Mouse (Mus musculus) forebrain, embryonic 11.5 days (tissue): ENCODE results near the gene Ms4a7. TPM values are rescaled to one million over a fixed set of nuclear protein-coding genes. Genes with fewer than 3 reads are reported as not detected.

Experiments used
- ATAC-seq: fragments of 200-750 bp; cut with Nextera tagmentation; replicated peaks from 2 replicates; pipeline ENCODE4 v1.8.0; 2017; ENCODE audit warnings: moderate TSS enrichment; ENCODE audit not compliant: low FRiP score
- DNase-seq: peaks from one replicate; pipeline ENCODE4 v3.0.0-alpha.2; 2017; ENCODE audit warnings: low spot score
- H3K27ac ChIP-seq: fragments of 300-500 bp; sonication (generic); 2 replicates; pipeline ENCODE4 v1.5.1; 2014; ENCODE audit warnings: low read depth, low read length
- H3K27me3 ChIP-seq: fragments of 300-500 bp; sonication (generic); 2 replicates; pipeline ENCODE4 v1.6.1; 2014; ENCODE audit warnings: mild to moderate bottlenecking, low read length, mixed read lengths; ENCODE audit not compliant: control insufficient read depth, insufficient read depth
- H3K36me3 ChIP-seq: fragments of 300-500 bp; sonication (generic); 2 replicates; pipeline ENCODE4 v1.6.1; 2014; ENCODE audit warnings: mild to moderate bottlenecking, low read length, moderate library complexity, mixed read lengths; ENCODE audit not compliant: control insufficient read depth, insufficient read depth
- H3K4me1 ChIP-seq: fragments of 300-500 bp; sonication (generic); replicated peaks from 2 replicates; pipeline ENCODE4 v1.6.1; 2014; ENCODE audit warnings: low read length, mixed read lengths; ENCODE audit not compliant: control insufficient read depth, insufficient read depth
- H3K4me2 ChIP-seq: fragments of 300-500 bp; sonication (generic); 2 replicates; pipeline ENCODE4 v1.6.1; 2014; ENCODE audit warnings: low read depth, mild to moderate bottlenecking, low read length, moderate library complexity, mixed read lengths; ENCODE audit not compliant: severe bottlenecking
- H3K4me3 ChIP-seq: fragments of 300-500 bp; sonication (generic); 2 replicates; pipeline ENCODE4 v1.5.1; 2014; ENCODE audit warnings: low read depth, low read length
- H3K9ac ChIP-seq: fragments of 300-500 bp; sonication (generic); 2 replicates; pipeline ENCODE4 v1.6.1; 2014; ENCODE audit warnings: low read length
- H3K9me3 ChIP-seq: fragments of 300-500 bp; sonication (generic); 2 replicates; pipeline ENCODE4 v1.6.1; 2016; ENCODE audit warnings: low read length, mixed read lengths; ENCODE audit not compliant: control insufficient read depth
- WGBS: fragments of 180-500 bp; shearing (Covaris S2); extraction: QIAGEN DNeasy Blood & Tissue Kit; methylation state at CpG from one replicate; pipeline ENCODE4 v1.1.7; 2014; 5-methylcytosine and 5-hydroxymethylcytosine counted together
- polyA plus RNA-seq: library from polyadenylated mRNA; unstranded; fragments of >200 nt; fragmentation: Nextera tagmentation; extraction: Ambion mirVana; gene quantifications from 2 replicates; pipeline ENCODE4 v1.2.1, GENCODE M21; 2014

Gene Ms4a7
- 0.56 and 1.0 TPM in 2 replicates for polyA plus RNA-seq

- Histone ChIP-seq H3K27me3 (no peaks in the 10 kb centered on the region), H3K9ac (no peak within 1 kb of the TSS), H3K4me3 (no peak within 1 kb of the TSS), H3K36me3 (no peaks in the 10 kb centered on the region), H3K9me3 (no peaks in the 10 kb centered on the region), H3K4me2 (no peak within 1 kb of the TSS), H3K4me1 (no peaks in the 10 kb centered on the region), H3K27ac (no peak within 1 kb of the TSS)
- WGBS: 87% methylated on average over 6 of the region's 6 CpGs
- no peak for DNase-seq
- ATAC-seq: no peak
These were observed at the start of gene Ms4a7 for GRCm38 (mm10) chr19:11335932-11336331. Gene Ms4a7 (minus strand): TSS chr19:11336146.

GRCm38 (mm10) chr19:11376399-11376798 is 40.5 kb upstream of the Ms4a7 start:
- DNase-seq (no peak), ATAC-seq (no peak)
- no peak overlapping the region for H3K9ac ChIP-seq
- WGBS: 87% methylated on average over 2 of the region's 2 CpGs
- no peaks in the 10 kb centered on the region for H3K36me3 ChIP-seq
- H3K9me3 ChIP-seq: no peaks in the 10 kb centered on the region
- H3K4me2 ChIP-seq: no peak overlapping the region
- no peak overlapping the region for H3K27ac ChIP-seq
- no peak overlapping the region for H3K4me3 ChIP-seq
- no peaks in the 10 kb centered on the region for H3K27me3 ChIP-seq
- no peaks in the 10 kb centered on the region for H3K4me1 ChIP-seq

- no peak within 1 kb of the TSS for H3K27ac ChIP-seq
- 79% methylated on average over 2 of the region's 2 CpGs for WGBS
- ATAC-seq (no peak), DNase-seq (no peak)
- H3K9ac ChIP-seq: no peak within 1 kb of the TSS
- H3K4me2 ChIP-seq: no peak within 1 kb of the TSS
- H3K27me3 ChIP-seq: no peaks in the 10 kb centered on the region
- H3K4me3 ChIP-seq: no peak within 1 kb of the TSS
- no peaks in the 10 kb centered on the region for H3K4me1 ChIP-seq
- H3K9me3 ChIP-seq: no peaks in the 10 kb centered on the region
- no peaks in the 10 kb centered on the region for H3K36me3 ChIP-seq
These were observed 39.3 kb upstream of the Ms4a7 start, which contains the start of gene Ms4a4a for GRCm38 (mm10) chr19:11375273-11375672. Gene Ms4a4a (plus strand): TSS chr19:11375523.

- H3K36me3 ChIP-seq: no peaks in the 10 kb centered on the region
- H3K27me3 ChIP-seq: no peaks in the 10 kb centered on the region
- no peak overlapping the region for H3K9ac ChIP-seq
These were observed 35.2 kb upstream of the Ms4a7 start for GRCm38 (mm10) chr19:11371181-11371580.

GRCm38 (mm10) chr19:11368310-11368709 is 32.4 kb upstream of the Ms4a7 start:
- H3K27me3 ChIP-seq: no peaks in the 10 kb centered on the region
- no peak overlapping the region for H3K4me2 ChIP-seq
- no peaks in the 10 kb centered on the region for H3K36me3 ChIP-seq
- H3K9ac ChIP-seq: no peak overlapping the region
- 84% methylated on average over 3 of the region's 3 CpGs for WGBS
- no peak for DNase-seq
- H3K4me1 ChIP-seq: no peaks in the 10 kb centered on the region
- H3K27ac ChIP-seq: no peak overlapping the region
- ATAC-seq: no peak
- no peak overlapping the region for H3K4me3 ChIP-seq
- H3K9me3 ChIP-seq: no peaks in the 10 kb centered on the region

More at GRCm38 (mm10) chr19:11371181-11371580, 35.2 kb upstream of the Ms4a7 start:
- H3K4me1 ChIP-seq: no peaks in the 10 kb centered on the region
- no peak overlapping the region for H3K4me3 ChIP-seq
- ATAC-seq: no peak
- H3K27ac ChIP-seq: no peak overlapping the region
- DNase-seq: no peak
- H3K9me3 ChIP-seq: no peaks in the 10 kb centered on the region
- no peak overlapping the region for H3K4me2 ChIP-seq

- Histone ChIP-seq H3K9me3 (no peaks in the 10 kb centered on the region), H3K4me3 (no peak overlapping the region), H3K4me2 (no peak overlapping the region), H3K9ac (no peak overlapping the region), H3K4me1 (no peaks in the 10 kb centered on the region), H3K36me3 (no peaks in the 10 kb centered on the region), H3K27ac (no peak overlapping the region), H3K27me3 (no peaks in the 10 kb centered on the region)
- DNase-seq: no peak
- ATAC-seq: no peak
These were observed 26.1 kb upstream of the Ms4a7 start for GRCm38 (mm10) chr19:11362002-11362401.

GRCm38 (mm10) chr19:11360106-11360505 is 24.2 kb upstream of the Ms4a7 start:
- ATAC-seq: no peak
- no peaks in the 10 kb centered on the region for H3K9me3 ChIP-seq
- H3K27me3 ChIP-seq: no peaks in the 10 kb centered on the region
- H3K9ac ChIP-seq: no peak overlapping the region
- H3K4me3 ChIP-seq: no peak overlapping the region
- WGBS: 77% methylated on average over 3 of the region's 3 CpGs
- no peak overlapping the region for H3K27ac ChIP-seq
- DNase-seq: no peak
- H3K4me2 ChIP-seq: no peak overlapping the region
- no peaks in the 10 kb centered on the region for H3K36me3 ChIP-seq
- H3K4me1 ChIP-seq: no peaks in the 10 kb centered on the region

- ATAC-seq (no peak), DNase-seq (no peak)
- 89% methylated on average over 7 of the region's 7 CpGs for WGBS
- H3K9ac ChIP-seq: no peak overlapping the region
- no peaks in the 10 kb centered on the region for H3K9me3 ChIP-seq
- H3K36me3 ChIP-seq: no peaks in the 10 kb centered on the region
- no peak overlapping the region for H3K4me3 ChIP-seq
- H3K4me2 ChIP-seq: no peak overlapping the region
- no peaks in the 10 kb centered on the region for H3K27me3 ChIP-seq
- H3K4me1 ChIP-seq: no peaks in the 10 kb centered on the region
- no peak overlapping the region for H3K27ac ChIP-seq
These were observed 19.8 kb upstream of the Ms4a7 start for GRCm38 (mm10) chr19:11355730-11356129.

GRCm38 (mm10) chr19:11351878-11352277 is 15.9 kb upstream of the Ms4a7 start:
- 55% methylated on average over 3 of the region's 3 CpGs for WGBS
- Histone ChIP-seq H3K4me1 (no peaks in the 10 kb centered on the region), H3K9ac (no peak overlapping the region), H3K4me3 (no peak overlapping the region), H3K36me3 (no peaks in the 10 kb centered on the region), H3K27ac (no peak overlapping the region), H3K27me3 (no peaks in the 10 kb centered on the region), H3K9me3 (no peaks in the 10 kb centered on the region), H3K4me2 (no peak overlapping the region)
- DNase-seq (no peak), ATAC-seq (no peak)
